Mouse (Mus musculus): ENCODE data around the gene Syvn1.

Syvn1 gene

DNA sequence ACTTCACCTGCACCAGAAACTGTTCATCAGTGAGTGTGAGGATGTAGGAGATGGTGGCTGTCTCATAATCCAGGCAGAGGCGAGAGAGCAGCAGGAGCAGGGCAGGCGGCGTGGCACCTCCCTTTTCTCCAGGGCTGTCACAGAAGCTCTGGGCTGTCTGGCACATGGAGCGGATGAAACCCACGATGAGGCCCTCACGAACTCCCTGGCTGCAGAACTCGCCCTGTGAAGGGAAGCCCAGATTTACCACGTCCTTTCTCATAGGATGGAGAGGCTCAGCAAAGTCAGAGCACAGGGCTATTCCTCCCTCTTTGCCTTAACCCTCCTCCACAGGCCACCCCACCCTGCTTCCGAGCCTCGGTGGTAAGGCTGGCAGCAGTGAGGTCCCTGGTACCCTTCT lies 23.5 kb downstream of the Syvn1 start:
- no peak for DNase-seq

DNA sequence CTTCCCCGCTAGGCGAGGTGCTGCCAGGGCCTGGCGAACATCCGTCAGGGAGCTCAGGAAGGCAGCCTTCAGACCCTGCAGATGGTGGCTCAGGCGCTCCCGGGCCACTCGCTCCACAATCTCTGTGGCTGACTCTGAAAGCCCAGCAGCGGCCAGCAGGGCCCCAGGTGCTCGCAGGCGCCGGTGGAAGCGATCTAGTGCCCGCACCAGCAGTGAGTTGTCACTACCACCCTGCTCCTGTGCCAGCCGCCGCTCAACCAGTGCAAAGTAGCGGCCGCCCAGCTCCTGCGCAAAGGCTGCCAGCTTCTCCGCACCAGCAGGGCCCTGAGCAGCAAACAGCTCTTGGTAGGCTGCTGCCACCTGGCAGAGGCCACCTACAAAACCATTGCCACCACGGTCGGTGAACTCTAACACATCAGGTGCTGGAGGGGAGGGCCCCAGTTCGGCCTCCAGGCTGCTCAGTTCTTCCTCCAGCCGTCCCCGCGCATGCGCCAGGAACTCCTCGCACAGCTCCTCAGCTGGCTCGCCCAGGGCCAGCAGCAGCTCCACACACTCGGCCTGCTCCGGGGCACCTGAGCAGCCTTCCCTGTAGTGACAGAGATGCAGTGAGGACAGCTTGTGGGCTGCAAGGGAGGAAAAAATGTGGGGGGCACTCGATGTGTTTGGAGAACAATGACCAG lies 24.3 kb downstream of the Syvn1 start:
- no peak for DNase-seq

DNA sequence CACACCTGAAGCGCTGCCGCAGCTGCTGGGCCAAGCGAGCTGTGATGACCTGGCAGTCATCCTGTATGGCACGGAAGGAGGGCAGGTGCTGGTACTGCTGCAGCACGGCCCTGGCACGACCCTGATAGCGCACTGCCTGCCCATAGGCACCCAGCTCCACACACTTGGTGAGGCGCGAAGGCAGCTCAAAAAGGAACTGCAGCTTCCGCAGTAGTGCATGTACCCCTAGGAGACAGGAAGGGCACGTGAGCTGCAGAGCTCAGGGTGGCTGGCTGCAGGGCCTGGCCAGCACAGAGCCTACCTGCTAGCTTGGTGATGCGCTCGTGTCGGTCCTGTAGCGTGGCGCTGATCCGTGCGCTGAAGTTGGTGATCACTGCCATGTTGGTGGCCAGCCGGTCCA lies 24.9 kb downstream of the Syvn1 start:
- DNase-seq, result no peak

DNA sequence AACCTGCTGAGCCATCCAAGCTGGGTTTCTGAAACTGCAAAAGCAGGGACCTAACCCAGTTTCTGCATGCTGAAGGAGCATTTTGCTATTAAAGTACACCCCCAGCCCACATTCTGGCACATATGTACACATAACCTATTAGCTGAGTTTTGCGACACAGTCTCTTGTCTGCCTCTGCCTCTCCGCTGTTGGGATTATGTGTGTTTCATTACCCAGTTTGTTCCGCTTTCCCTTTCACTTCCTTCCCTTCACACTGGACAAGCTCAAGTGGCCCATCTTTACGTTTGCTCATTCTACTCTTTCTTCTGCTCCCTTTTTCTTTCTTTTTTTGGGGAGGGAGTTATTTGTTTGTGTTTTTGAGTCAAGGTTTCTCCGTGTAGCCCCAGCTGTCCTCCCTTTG lies 27.5 kb downstream of the Syvn1 start:
- no peak for DNase-seq

DNA sequence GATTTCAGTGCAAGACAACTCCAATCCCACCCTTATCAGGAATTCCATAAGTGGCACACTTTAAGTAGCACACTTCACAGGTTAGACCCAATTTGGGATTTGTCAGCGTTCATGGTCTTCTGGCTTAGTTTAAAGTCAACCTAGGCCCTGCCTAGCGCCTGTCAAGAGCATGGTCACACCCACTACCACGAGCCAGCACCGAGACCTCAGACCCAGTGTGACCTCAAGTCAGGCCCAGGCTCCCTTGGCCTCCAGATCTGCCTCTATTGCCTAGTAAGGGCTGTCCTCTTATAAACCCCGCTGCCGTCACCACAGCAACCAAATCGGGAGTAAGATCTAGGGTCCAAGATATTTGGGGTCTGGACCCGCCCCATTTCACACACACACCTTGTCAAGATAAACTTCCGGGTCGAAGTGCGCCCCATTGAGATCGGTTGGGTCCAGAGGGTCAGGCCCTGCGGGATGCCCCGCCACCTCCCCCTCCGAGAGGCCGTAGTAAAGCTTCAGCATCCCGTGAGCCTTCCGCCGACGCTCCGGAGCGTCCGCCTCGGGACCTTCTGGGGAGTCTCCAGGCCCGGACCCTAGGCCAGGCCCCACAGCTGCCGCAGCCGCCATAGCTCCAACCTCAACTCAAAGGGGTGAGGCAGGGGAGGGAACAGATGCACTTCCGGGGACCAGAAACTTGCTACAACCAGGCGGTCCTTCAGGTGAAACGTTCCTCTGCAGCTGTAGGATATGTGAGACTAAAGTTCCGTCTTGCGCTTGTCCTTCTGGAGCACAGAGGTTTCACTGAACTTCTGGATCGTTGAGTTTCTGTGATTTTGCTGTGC lies 30.4 kb downstream of the Syvn1 start, which contains the start of gene Vps51:
TSS of gene Vps51 (minus strand) at position 668 of the 830 bp plus-strand sequence.
- DNase-seq, result peak; percentile 86

DNA sequence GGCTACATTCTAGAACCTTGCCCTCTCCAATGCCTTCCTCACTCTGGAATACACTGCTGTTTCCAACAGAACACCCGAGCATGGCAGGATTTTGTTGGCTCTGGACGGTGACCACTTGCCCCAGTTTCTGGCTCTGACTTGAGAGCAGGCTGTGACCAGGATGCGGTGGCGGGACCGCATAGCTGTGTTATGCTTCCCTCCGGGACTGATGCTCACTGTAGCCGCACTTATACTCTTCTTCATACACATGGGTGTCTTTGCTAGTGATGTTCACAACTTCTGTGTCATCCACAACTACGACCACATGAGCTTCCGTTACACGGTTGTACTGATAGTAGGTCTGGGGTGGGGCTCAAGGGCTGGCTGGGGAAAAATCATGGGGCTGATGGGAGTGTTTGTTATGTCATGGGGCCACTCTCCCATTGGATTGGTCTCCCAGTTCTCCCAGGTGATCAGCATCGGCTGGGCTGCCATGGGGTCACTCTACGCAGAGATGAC lies 33.7 kb downstream of the Syvn1 start, which contains the start of gene Tmem262:
TSS of gene Tmem262 (plus strand) at position 51 of the 498 bp plus-strand sequence.
- DNase-seq, result no peak

DNA sequence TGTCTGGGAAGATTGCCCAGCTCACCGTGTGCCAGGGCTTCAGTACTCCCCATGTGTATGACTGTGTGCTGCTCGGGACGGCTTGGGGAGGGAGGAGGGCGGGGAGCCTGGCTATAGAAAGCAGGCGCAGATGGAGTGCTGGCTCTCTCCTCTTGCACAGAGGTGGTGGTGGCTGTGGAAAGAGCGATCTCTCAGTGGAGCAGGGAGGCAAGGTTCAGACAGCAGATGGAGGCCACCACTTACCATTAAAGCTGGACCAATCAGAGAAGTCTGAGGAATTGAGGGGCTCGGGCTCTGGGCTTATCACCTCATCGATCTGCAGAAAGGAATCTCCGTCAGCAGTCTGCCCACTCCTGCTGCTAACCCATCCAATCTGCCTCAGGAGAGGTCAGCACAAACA lies 35.8 kb downstream of the Syvn1 start, which contains the start of gene Gm28374:
TSS of gene Gm28374 (minus strand) at position 101 of the 400 bp plus-strand sequence.
- DNase-seq, result no peak

DNA sequence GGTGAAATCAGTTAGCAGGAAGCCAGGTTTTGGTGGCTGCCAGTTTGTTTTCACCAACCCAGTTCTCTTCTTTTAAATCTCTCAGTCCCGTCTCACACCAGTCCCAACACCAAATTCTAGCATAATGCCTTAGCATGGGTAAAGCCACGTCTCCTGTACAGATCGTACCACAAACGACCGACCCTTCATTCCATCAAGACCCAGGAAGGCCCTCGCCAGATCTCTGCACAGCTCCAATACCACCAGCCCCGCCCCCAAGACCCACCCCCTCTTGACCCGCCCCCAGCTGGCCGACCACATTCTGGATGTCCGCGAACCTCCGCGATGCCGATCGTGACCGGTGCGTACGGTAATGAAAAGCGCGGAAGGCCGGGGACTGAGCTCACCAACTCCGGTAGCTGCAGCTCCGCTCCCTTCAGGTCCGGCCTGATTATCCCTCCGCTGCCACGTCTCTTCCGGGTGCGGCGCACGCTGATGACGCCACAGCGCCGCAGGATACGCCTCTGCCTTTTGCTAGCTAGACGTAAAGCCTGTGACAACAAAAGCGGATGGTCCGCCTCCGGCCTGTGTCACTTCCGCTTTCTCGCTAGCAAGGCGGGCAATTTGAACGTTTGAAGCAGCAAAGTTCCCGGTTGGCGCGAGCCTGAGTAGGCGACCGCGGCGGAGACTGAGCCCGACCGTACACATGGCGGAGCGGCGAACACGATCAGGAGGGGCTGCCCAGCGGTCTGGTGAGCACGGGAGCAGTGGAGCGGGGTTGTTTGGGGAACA lies 38.3 kb downstream of the Syvn1 start, which contains the start of the genes Zfpl1 and Cdca5:
TSS of gene Zfpl1 (minus strand) at position 479 of the 771 bp plus-strand sequence.
TSS of gene Cdca5 (plus strand) at position 506 of the 771 bp plus-strand sequence.
- DNase-seq, result peak; percentile 97

DNA sequence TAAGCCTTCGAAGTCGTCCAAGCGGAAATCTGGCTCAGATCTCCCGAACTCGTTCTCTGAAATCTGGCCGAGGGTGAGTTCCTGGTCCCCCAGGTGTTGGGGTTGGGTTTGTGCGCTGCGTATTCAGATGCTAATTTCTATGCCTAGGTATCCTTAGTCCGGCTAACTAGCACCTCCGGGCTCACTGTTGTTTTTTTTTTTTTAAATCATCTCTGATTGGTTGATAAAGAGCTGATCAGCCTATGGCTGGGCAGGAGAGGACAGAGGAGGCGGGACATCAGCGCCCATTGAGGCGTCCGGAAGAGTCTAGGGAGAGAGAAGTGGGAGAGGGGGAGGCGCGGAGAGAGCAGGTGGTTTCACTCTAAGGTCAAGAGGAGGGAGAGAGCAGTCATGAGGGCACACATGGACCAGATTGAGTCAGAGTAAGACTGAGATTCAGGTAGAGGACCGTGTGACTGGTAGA lies 39.1 kb downstream of the Syvn1 start:
- DNase-seq, result peak; percentile 59

DNA sequence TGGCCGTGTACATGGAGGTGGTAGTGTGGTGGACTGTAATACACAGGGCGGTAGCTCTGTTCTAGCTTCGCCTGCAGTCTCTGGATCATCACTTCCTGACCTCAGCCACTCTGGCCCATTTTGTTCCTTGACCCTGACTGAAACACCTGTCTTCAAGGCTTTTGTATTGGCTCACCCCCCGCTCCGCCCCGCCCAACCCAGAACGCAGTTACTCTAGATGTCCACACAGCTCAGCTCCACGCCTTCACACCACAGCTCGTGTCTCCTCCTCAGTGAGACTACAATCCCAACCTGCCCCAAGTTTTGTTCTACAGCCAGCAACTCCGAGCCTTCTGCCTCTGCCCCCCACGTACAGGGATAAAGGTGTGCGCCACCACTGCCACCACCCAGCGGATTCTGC lies 42.5 kb downstream of the Syvn1 start:
- no peak for DNase-seq

DNA sequence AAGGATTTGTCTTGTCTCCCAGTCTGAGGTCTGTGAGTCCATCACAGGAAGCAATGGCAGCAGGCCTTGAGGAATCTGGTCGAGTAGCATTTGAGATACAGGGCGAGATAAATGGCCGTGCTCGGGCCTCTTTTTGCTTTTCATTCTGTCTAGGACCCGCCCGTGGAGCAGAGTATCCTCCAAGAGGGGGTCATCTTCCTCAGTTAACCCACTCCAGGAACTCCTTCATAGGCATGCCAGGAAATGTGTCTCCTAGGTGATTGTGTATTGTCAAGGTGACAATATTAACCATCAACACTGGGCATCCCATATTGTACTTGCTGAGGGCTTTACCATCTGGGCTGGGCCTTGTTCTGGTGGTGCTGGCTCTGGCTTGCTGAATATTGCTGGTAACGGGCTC lies 47.7 kb downstream of the Syvn1 start, which contains the start of gene AC131692.1:
TSS of gene AC131692.1 (plus strand) at position 301 of the 400 bp plus-strand sequence.
- DNase-seq, result no peak

DNA sequence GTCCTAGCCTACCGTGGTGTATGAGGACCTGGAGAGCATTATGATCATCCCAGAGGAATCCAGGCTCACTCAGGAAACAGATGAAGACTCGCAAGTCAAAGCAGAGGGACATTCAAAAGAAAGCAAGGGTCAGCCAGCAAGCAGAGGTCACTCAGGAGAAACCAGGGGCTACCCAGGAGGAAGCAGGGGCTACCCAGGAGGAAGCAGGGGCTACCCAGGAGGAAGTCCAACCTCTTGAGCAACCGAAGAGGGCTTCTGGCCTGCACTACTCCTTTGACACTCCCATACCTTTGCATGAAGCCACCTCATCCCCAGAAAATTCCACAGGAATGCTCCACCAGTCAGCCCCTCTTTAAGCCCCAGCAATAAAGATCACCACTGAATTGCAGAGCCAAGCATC lies 51.5 kb downstream of the Syvn1 start:
- no peak for DNase-seq

DNA sequence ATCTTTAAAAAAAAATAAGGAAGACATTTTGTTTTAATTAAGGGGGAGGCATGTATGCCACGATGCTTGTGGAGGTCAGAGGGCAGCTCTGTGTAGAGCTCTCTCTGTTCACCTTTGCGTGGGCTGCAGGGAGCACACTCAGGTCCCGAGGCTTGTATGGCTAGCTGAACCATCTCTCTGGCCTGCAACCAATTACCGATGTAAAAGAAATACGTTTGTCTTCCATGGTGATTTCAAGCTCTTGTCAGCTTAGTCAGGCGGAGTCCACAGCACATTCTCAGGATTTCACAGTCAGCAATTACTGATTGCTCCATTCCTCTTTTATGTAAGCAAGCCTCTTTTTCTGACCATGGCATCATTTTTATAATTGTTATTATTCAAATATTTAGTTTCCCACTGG lies 54.8 kb downstream of the Syvn1 start:
- no peak for DNase-seq

DNA sequence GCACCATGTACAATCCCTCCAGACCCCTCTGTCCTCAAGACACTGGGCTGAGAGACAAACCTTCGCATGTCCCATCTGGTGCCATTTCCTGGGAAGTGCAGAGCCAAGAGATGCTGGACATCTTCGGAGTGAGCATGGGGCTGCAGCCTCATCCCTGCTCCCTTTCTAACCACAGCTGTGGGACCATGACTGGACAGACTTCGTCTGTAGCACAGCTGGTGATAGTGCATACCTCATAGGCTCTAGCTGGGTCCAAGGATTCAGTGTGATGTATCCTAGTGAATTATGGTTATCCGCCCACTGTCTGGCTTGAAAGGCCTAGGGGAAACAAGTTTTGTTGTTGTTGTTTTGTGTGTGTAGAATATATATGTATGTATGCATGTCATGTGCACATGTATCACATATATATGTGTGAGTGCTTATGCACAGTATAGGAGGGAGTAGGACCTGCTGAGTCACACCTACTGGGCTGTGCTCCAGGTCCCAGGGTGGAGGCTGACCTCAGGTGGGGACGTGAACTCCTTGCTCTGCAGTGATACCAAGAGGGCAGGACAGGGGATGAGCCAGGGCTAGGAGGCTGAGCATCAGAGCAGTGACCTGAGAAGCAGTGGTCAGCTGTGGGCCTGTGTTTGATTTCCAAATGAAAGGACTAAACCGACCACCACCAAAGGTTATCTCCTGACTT lies 55.9 kb downstream of the Syvn1 start:
- DNase-seq, result no peak

Data from kidney, adult 11 months (tissue).